11 mouse cellular contexts compared by ENCODE assay signal in genomic region chr1:187507217-187507616, GRCm38 (mm10).
"Had no signal": no experiment of that assay in that cellular context is flagged by ENCODE, and none has a peak within 500 bp of the region (broad histone marks: within the 10 kb centered on the region; RNA-seq: fewer than 3 reads in every experiment).

No protein-coding gene starts in this region.

- H3K4me2 ChIP-seq: limb, embryonic 12.5 days; liver, embryonic 13.5 days; midbrain, embryonic 13.5 days; neural tube, embryonic 15.5 days had no signal

- H3K9ac ChIP-seq: limb, embryonic 12.5 days; liver, embryonic 13.5 days; midbrain, embryonic 13.5 days; neural tube, embryonic 15.5 days had no signal

- H3K9me3 ChIP-seq: limb, embryonic 12.5 days; liver, embryonic 13.5 days; midbrain, embryonic 13.5 days; neural tube, embryonic 15.5 days had no signal

- ATAC-seq: midbrain, embryonic 13.5 days had no signal

- H3K4me3 ChIP-seq: left cerebral cortex, adult 2 months; limb, embryonic 12.5 days; liver, embryonic 13.5 days; midbrain, embryonic 13.5 days; myocyte; neural tube, embryonic 15.5 days had no signal

- H3K36me3 ChIP-seq: limb, embryonic 12.5 days; liver, embryonic 13.5 days; midbrain, embryonic 13.5 days; neural tube, embryonic 15.5 days had no signal

- H3K27me3 ChIP-seq: limb, embryonic 12.5 days; liver, embryonic 13.5 days; midbrain, embryonic 13.5 days; neural tube, embryonic 15.5 days had no signal

- DNase-seq: kidney, adult 8-10 months; kidney, postnatal 25 days; liver; liver, embryonic 13.5 days; lung, adult 18-20 months; thymus, postnatal 36 days had no signal

- H3K27ac ChIP-seq: left cerebral cortex, adult 2 months; limb, embryonic 12.5 days; liver, embryonic 13.5 days; midbrain, embryonic 13.5 days; neural tube, embryonic 15.5 days had no signal

- H3K4me1 ChIP-seq: liver, embryonic 13.5 days; midbrain, embryonic 13.5 days; neural tube, embryonic 15.5 days had no signal
